Mouse (Mus musculus) liver, embryonic 14 days (tissue): Measurements from ENCODE around the gene Gm20838. TPM values are rescaled to one million over a fixed set of nuclear protein-coding genes. Genes with fewer than 3 reads are reported as not detected.

Experiments used
- polyA plus RNA-seq: library from polyadenylated mRNA; depleted of rRNA; stranded (reverse); fragments of >200 nt; gene quantifications from 2 replicates; pipeline ENCODE4 v1.2.3, GENCODE M21; 2012; rRNA removed

Gene Gm20838
- not detected in 2 replicates for polyA plus RNA-seq

GRCm38 (mm10) chrY:33543064-33543463 is at the start of gene Gm20838:
TSS of gene Gm20838 (minus strand) at chrY:33543164.

